Mouse (Mus musculus): ENCODE data around the gene Anp32b. TPM values are rescaled to one million over a fixed set of nuclear protein-coding genes. Genes with fewer than 3 reads are reported as not detected.
A peak's percentile ranks its signal among the peaks of the same experiment; 100 is the strongest.

Gene Anp32b
- 284 and 307 TPM in 2 replicates for polyA plus RNA-seq (2015; fragmentation: Nextera tagmentation; extraction: Ambion mirVana)

DNA sequence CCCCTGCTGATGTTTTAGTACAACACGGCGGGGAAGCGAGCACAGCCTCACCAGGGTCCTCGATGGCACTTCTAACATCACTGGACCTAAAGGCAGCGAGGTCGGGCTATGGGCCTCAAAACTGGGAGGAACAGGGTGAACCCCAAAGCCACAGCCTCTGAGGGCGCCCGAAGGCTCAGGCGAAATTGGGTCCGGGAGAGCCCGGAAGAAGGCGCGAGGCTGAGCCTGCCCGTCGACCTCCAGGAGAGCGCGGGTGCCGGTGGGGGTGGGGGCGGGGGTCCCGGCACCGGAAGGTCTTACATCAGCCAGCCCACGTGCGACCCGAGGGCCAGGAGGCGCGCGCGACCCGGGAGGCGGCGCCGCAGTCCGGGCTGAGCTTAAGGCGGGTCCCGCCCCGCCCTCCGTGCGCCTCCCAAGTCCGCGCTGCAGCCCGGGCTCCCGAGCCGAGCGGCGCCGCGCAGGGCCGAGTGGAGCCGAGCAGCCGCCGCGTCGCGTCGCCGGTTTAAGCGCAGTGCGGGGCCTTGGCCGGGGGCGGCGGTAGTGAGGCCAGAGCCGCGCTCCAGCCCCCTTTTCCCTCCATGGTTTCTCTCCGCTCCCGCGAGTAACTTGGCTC lies at the start of gene Anp32b:
TSS of gene Anp32b (plus strand) at position 384 of the 613 bp plus-strand sequence.
- H3K27ac ChIP-seq = peak within 1 kb of the TSS; percentile 99
- peak within 1 kb of the TSS; percentile 99 for H3K9ac ChIP-seq
- peaks cover 35% of the 10 kb centered on the region for H3K4me1 ChIP-seq
- H3K36me3 ChIP-seq = no peaks in the 10 kb centered on the region
- no peaks in the 10 kb centered on the region for H3K27me3 ChIP-seq
- WGBS = 0% methylated on average over 59 of the region's 66 CpGs
- H3K4me2 ChIP-seq (replicated peaks) = peak within 1 kb of the TSS; percentile 83
- no peaks in the 10 kb centered on the region for H3K9me3 ChIP-seq
- H3K4me3 ChIP-seq = peak within 1 kb of the TSS; percentile 90
- ATAC-seq (ENCODE audit: low FRiP score, low read depth) = peak; percentile 95

DNA sequence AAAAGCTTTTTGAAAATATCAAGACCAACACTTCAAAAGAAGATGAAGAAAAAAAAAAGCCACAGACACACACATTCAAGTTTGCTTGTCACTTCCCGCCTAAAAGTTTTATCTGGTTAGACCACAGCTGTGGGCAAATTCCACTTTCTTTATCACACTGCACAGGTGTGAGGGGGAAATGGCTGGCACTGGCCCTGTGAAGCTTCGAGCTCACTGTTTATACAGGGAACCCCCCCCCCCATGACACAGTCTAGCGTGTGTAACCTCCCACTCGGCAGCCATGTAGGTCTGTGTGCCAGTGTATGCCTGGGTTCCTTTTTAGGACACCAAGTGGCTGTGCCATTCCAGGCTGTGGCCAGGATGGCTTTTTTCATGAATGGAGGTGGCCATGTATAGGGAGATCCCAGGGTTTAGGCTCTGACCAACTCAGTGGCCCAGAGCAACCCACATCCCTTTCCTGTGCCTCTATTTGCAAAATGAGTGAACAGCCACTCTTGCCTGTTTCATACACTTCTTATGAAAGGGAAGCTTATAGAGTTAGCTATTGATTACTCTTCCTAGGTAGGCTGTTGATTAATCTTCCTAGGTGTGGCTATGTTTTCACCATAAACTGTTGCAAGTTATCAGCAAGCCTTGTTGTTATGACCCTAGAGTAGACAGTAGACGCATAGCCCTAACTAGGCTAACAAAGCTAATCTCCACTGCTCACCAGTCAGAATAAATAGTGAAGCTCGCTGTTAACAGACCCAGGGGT lies 46.5 kb upstream of the Anp32b start:
- Histone ChIP-seq H3K9me3 (peaks cover 4% of the 10 kb centered on the region; the same call in 1 of the 2 replicates), H3K4me3 (no peak overlapping the region), H3K4me1 (no peaks in the 10 kb centered on the region), H3K9ac (no peak overlapping the region), H3K36me3 (no peaks in the 10 kb centered on the region), H3K27me3 (no peaks in the 10 kb centered on the region), H3K4me2 (replicated peaks) (no peak overlapping the region), H3K27ac (no peak overlapping the region)
- ATAC-seq (ENCODE audit: low FRiP score, low read depth) = no peak
- 76% methylated on average over 6 of the region's 6 CpGs for WGBS

DNA sequence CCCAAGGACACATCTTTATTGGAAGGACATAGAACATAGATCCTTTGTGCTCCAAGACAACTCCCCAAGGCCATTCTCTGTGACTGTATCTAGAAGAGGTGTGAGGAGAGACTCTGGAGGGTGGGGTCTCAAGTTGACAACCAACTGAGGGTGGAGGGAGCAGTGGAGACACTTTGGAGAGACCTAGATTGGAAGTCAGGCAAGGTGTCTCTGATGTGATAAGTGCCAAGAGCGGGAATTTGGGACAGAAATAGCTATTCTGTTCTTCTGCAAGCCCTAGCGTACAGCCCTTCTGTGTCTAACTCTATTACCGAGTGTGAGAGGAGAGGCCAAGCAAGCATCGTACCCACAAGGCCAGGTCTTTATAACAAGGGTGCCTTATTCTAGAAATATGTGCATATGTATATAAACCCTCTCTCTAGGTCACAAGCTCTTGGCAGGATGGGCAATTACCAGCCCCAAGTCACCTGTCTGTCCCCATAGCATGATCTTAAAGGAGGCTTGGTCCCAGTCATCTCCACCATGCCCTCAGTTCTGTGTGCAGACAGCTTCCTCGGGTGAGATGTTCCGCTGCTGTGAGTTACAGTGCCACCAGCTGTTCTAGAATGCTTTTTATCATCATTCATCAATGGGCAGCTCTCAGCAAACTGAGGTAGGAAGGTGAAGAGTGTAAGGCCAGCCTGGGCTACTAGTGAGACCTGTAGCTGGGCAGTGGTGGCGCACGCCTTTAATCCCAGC lies 43.6 kb upstream of the Anp32b start:
- no peak overlapping the region for H3K27ac ChIP-seq
- ATAC-seq (ENCODE audit: low FRiP score, low read depth) = no peak
- H3K9me3 ChIP-seq = no peaks in the 10 kb centered on the region
- no peak overlapping the region for H3K9ac ChIP-seq
- no peak overlapping the region for H3K4me3 ChIP-seq
- no peaks in the 10 kb centered on the region for H3K36me3 ChIP-seq
- WGBS = 85% methylated on average over 8 of the region's 8 CpGs
- no peak overlapping the region for H3K4me2 ChIP-seq (replicated peaks)
- no peaks in the 10 kb centered on the region for H3K27me3 ChIP-seq
- no peaks in the 10 kb centered on the region for H3K4me1 ChIP-seq

DNA sequence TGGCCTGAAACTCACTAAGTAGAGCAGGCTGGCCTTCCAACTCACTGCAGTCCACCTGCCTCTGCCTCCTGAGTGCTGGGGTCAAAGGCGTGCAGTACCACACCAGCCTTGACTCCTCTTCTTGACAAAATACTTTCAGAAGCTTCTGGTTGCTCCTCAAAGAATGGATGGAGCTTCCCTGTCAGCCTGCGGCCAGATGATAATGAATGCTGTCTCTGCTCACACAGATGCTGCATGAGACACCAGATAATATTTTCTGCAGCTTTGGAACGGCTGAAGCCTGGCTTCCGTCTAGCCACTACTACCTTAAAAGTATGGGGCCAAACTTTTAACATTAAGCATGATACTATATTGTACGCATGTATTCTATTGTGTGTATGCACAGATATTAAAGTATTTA lies 40.0 kb upstream of the Anp32b start:
- no peak for ATAC-seq (ENCODE audit: low FRiP score, low read depth)
- WGBS = 88% methylated on average over 5 of the region's 5 CpGs

DNA sequence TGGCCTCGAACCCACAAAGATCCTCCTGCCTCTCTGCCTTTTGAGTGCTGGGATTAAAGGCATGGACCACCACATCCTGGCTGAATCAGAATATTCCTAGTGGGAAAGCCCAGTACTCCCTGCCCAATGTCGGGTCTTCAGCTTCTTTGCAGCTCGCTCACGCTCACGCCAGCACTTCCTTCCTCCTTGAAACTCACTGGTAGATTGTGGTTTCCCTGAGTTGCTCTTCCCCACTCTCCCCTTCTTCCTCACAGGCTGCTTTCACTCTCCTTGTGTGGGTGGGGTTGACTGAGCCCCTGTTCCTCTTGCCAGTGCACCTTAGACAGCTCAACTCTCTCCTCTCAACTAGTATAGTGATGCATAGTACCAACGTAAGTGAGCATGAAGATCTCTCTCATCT lies 39.2 kb upstream of the Anp32b start:
- WGBS = 79% methylated on average over 6 of the region's 6 CpGs

More for the DNA sequence above, 40.0 kb upstream of the Anp32b start:
- no peak overlapping the region for H3K9ac ChIP-seq
- no peak overlapping the region for H3K27ac ChIP-seq
- H3K27me3 ChIP-seq = no peaks in the 10 kb centered on the region
- H3K4me1 ChIP-seq = no peaks in the 10 kb centered on the region
- no peaks in the 10 kb centered on the region for H3K36me3 ChIP-seq
- H3K4me3 ChIP-seq = no peak overlapping the region
- H3K9me3 ChIP-seq = no peaks in the 10 kb centered on the region
- H3K4me2 ChIP-seq (replicated peaks) = no peak overlapping the region

DNA sequence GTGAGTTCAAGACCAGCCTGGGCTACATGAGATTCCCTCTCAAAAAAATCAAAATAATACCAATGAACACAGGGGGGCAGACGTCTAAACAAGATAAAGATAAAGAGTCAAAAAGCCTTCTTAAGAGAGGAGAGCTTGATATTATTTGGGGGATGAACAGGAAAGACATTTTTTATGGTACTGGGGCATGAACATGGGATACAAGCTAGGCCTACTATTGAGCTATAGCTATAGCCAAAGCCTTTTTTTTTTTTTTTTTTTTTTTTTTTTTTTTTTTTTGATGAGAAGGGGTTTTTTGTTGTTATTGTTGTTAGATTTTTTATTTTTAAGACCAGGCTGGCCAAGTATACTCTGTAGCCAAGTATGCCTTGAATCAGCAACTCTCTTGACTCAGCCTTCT lies 38.6 kb upstream of the Anp32b start:
- Histone ChIP-seq H3K4me3 (no peak overlapping the region), H3K27ac (no peak overlapping the region), H3K27me3 (no peaks in the 10 kb centered on the region), H3K36me3 (no peaks in the 10 kb centered on the region), H3K9ac (no peak overlapping the region), H3K9me3 (no peaks in the 10 kb centered on the region), H3K4me2 (replicated peaks) (no peak overlapping the region), H3K4me1 (no peaks in the 10 kb centered on the region)
- WGBS = 79% methylated on average over 1 of the region's 1 CpGs
- no peak for ATAC-seq (ENCODE audit: low FRiP score, low read depth)

More for the DNA sequence above, 39.2 kb upstream of the Anp32b start:
- Histone ChIP-seq H3K27ac (no peak overlapping the region), H3K27me3 (no peaks in the 10 kb centered on the region), H3K9ac (no peak overlapping the region), H3K9me3 (no peaks in the 10 kb centered on the region), H3K4me1 (no peaks in the 10 kb centered on the region), H3K4me3 (no peak overlapping the region), H3K4me2 (replicated peaks) (no peak overlapping the region), H3K36me3 (no peaks in the 10 kb centered on the region)
- no peak for ATAC-seq (ENCODE audit: low FRiP score, low read depth)

DNA sequence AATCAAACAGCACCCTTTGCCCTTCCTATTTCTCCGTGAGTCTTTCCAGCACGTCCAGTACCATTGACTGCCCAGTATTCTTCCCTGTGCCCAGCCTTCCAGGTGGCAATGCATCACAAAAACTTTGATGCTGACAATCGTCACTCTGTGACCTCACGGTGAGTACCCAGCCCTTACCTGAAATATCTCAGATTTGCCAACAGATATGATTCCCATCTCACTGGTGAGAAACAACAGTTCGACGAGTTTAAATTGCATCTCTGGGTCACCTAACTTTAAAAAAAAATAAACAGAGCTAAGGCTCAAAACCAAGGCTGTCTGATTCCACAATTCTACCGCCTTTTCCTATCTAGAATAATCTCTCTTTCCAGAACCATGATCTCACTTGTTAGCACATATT lies 37.3 kb upstream of the Anp32b start, which contains the start of gene Hemgn:
TSS of gene Hemgn (minus strand) at position 101 of the 400 bp plus-strand sequence.
- Histone ChIP-seq H3K4me2 (replicated peaks) (no peak within 1 kb of the TSS), H3K36me3 (no peaks in the 10 kb centered on the region), H3K4me3 (no peak within 1 kb of the TSS), H3K9me3 (no peaks in the 10 kb centered on the region), H3K27ac (no peak within 1 kb of the TSS), H3K27me3 (no peaks in the 10 kb centered on the region), H3K4me1 (no peaks in the 10 kb centered on the region), H3K9ac (no peak within 1 kb of the TSS)
- 76% methylated on average over 7 of the region's 7 CpGs for WGBS
- ATAC-seq (ENCODE audit: low FRiP score, low read depth) = no peak

DNA sequence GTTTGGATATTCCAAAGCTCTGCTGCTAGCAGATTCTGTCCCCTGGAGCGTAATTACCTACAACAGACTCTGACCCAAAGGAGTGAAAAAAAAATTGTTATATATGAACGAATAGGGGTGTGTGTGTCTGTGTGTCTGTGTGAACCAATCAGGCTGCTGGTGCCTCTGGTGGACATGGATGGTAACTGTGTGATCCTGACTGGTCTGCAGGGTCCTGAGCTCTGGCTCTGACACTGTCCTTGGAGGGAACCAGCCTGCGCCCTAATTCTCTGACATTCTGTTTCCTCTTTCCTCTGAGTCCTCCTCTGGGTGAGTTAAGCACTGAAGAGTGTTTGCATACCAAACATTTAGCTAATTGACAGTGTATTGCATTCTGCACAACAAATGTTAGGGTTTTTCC lies 33.2 kb upstream of the Anp32b start:
- ATAC-seq (ENCODE audit: low FRiP score, low read depth) = no peak
- H3K9ac ChIP-seq = no peak overlapping the region
- H3K27ac ChIP-seq = no peak overlapping the region
- H3K36me3 ChIP-seq = no peaks in the 10 kb centered on the region
- H3K27me3 ChIP-seq = no peaks in the 10 kb centered on the region
- no peaks in the 10 kb centered on the region for H3K9me3 ChIP-seq
- 55% methylated on average over 3 of the region's 3 CpGs for whole genome bisulfite sequencing
- H3K4me3 ChIP-seq = no peak overlapping the region
- H3K4me1 ChIP-seq = no peaks in the 10 kb centered on the region
- no peak overlapping the region for H3K4me2 ChIP-seq (replicated peaks)

DNA sequence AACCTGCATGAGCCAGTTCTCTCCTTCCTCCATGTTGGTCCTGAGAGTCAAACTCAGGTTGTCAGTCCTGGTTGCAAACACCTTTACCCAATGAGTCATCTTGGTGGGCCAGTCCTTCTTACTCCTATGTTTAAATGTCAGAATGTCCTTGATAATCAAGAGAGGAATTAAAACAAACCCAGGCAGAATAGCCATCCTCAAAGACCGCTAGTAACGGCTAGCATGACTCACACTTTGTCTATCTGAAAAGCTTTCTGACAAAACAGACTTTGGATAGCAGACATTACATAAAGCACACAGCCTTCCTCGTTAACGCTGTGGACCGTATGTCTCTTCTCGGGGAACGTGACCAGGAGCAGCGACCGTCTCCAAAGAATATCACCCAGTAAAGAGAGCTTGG lies 31.9 kb upstream of the Anp32b start:
- H3K9me3 ChIP-seq = no peaks in the 10 kb centered on the region
- H3K27ac ChIP-seq = no peak overlapping the region
- no peak overlapping the region for H3K9ac ChIP-seq
- H3K4me1 ChIP-seq = no peaks in the 10 kb centered on the region
- no peaks in the 10 kb centered on the region for H3K27me3 ChIP-seq
- no peaks in the 10 kb centered on the region for H3K36me3 ChIP-seq
- H3K4me2 ChIP-seq (replicated peaks) = no peak overlapping the region
- WGBS = 82% methylated on average over 9 of the region's 9 CpGs
- no peak for ATAC-seq (ENCODE audit: low FRiP score, low read depth)
- no peak overlapping the region for H3K4me3 ChIP-seq

DNA sequence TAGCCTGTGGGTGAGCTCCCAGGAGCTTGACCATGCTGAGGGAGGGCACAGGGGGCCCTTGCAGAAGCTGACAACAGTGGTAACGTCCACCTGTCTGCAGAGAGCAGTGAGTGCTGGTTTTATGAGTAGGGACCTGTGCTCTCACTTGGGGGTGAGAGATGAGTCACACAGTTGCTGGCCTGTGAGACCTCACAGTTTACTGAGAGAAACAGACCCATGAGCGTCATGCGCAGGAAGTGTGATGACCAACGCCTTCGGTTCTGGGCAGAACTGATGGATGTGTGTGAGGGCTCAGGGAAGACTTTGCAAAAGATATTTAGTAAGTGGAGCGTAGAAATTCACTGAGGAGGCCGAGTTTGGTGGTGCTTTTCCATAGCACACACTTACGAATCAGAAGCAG lies 28.1 kb upstream of the Anp32b start:
- no peak overlapping the region for H3K27ac ChIP-seq
- no peaks in the 10 kb centered on the region for H3K9me3 ChIP-seq
- no peaks in the 10 kb centered on the region for H3K36me3 ChIP-seq
- H3K4me3 ChIP-seq = no peak overlapping the region
- 61% methylated on average over 8 of the region's 8 CpGs for WGBS
- no peak overlapping the region for H3K4me2 ChIP-seq (replicated peaks)
- H3K9ac ChIP-seq = 0 out of 2 replicates have a peak overlapping the region, but pooled peaks have one; percentile 0
- no peaks in the 10 kb centered on the region for H3K4me1 ChIP-seq
- no peak for ATAC-seq (ENCODE audit: low FRiP score, low read depth)
- H3K27me3 ChIP-seq = no peaks in the 10 kb centered on the region

DNA sequence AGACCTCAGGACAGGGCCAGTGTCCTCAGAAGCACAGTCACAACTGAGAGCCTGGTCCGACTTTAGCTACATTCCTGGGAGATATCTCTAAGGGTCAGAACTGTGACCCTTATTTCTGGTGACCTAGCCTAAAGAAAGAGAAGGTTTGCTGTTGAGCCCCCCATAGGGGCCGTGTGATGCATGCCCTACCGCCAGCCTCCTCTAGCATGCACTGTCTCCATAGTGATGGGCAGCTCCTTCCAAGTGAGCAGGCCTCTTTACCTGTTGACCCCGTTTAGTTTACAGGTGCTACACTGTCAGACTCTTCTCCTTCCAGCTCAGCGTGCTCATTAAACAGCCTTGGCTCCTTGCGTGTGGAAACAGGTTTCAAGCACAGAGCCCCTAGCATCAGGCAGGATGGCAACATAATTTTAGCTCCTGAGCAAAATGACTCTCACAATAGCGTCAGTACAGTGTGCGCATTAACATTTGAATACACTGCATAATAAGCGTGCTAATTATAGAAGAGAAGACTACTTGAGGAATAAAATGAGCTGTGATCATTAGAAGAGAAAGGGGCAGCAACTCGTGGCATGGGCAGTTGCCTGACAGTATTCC lies 21.7 kb upstream of the Anp32b start:
- H3K4me2 ChIP-seq (replicated peaks) = no peak overlapping the region
- no peaks in the 10 kb centered on the region for H3K4me1 ChIP-seq
- WGBS = 61% methylated on average over 10 of the region's 10 CpGs
- H3K9me3 ChIP-seq = no peaks in the 10 kb centered on the region
- no peaks in the 10 kb centered on the region for H3K27me3 ChIP-seq
- no peak; the same call in 1 of the 2 replicates for ATAC-seq (ENCODE audit: low FRiP score, low read depth)
- no peak overlapping the region for H3K4me3 ChIP-seq
- H3K9ac ChIP-seq = no peak overlapping the region
- H3K27ac ChIP-seq = no peak overlapping the region
- no peaks in the 10 kb centered on the region for H3K36me3 ChIP-seq

Data from limb, embryonic 13.5 days (tissue).